Mouse (Mus musculus): Measurements from ENCODE around the gene Ube2z.

- TF ChIP-seq GATA1 (IDR thresholded peaks at IDR 0.05; ENCODE audit: borderline replicate concordance, low read length) (no peak), FLI1 (IDR thresholded peaks at IDR 0.05; ENCODE audit: low read length) (no peak)
These were observed 22.8 kb upstream of the Ube2z start for GRCm38 (mm10) chr11:96087981-96088380.
